In genomic region chr10:84676511-84676910, GRCm38 (mm10) we compare ENCODE assay signal across 24 mouse cellular contexts.
"Had no signal": no experiment of that assay in that cellular context is flagged by ENCODE, and none has a peak within 500 bp of the region (broad histone marks: within the 10 kb centered on the region; RNA-seq: fewer than 3 reads in every experiment).

No protein-coding gene starts in this region.

- H3K4me3 ChIP-seq: gastrocnemius, adult 2 months; heart, adult 2 months; heart, embryonic 13.5 days; heart, embryonic 15.5 days; intestine, embryonic 15.5 days; layer of hippocampus, adult 2 months; left cerebral cortex, adult 2 months; limb, embryonic 10.5 days; limb, embryonic 12.5 days; liver, embryonic 13.5 days; liver, embryonic 15.5 days had no signal

- H3K27me3 ChIP-seq: heart, embryonic 13.5 days; heart, embryonic 15.5 days; intestine, embryonic 15.5 days; limb, embryonic 12.5 days; liver, embryonic 13.5 days; liver, embryonic 15.5 days had no signal

- H3K4me2 ChIP-seq: heart, embryonic 11.5 days; heart, embryonic 13.5 days; heart, embryonic 15.5 days; intestine, embryonic 15.5 days; limb, embryonic 12.5 days; liver, embryonic 11.5 days; liver, embryonic 13.5 days; liver, embryonic 15.5 days had no signal

- H3K27ac ChIP-seq: gastrocnemius, adult 2 months; heart, adult 2 months; heart, embryonic 13.5 days; heart, embryonic 15.5 days; intestine, embryonic 15.5 days; layer of hippocampus, adult 2 months; left cerebral cortex, adult 2 months; limb, embryonic 10.5 days; limb, embryonic 12.5 days; liver, embryonic 13.5 days; liver, embryonic 15.5 days had no signal

- DNase-seq: gastrocnemius, adult 2 months; gastrocnemius, postnatal 10 days; gastrocnemius, postnatal 25 days; heart, adult 2 months; heart, postnatal 4 days; kidney, adult 18-20 months; kidney, adult 8-10 months; kidney, postnatal 10 days; kidney, postnatal 25 days; kidney, postnatal 4 days; liver; liver, embryonic 13.5 days had no signal

- H3K9me3 ChIP-seq: heart, embryonic 13.5 days; heart, embryonic 15.5 days; intestine, embryonic 15.5 days; limb, embryonic 10.5 days; limb, embryonic 12.5 days; liver, embryonic 13.5 days; liver, embryonic 15.5 days had no signal

- H3K9ac ChIP-seq: heart, embryonic 13.5 days; heart, embryonic 15.5 days; intestine, embryonic 15.5 days; limb, embryonic 12.5 days; liver, embryonic 13.5 days; liver, embryonic 15.5 days had no signal

- ATAC-seq: inflammation-experienced regulatory T-cells, adult 6 months; intestine, embryonic 15.5 days; intestine, postnatal 0 days had no signal

- H3K4me1 ChIP-seq: intestine, embryonic 15.5 days; limb, embryonic 10.5 days; limb, embryonic 12.5 days; liver, embryonic 13.5 days; liver, embryonic 15.5 days had no signal
